Mouse (Mus musculus) cerebellum, adult (tissue): ENCODE results near the gene Tspan31.
"Not testable (repeated sequence)": the region's sequence is repeated elsewhere in the genome, so short reads cannot be mapped to it uniquely, and the experiment has no call there.

Experiments used
- ATAC-seq: cut with Nextera tagmentation; 2 replicates; pipeline ENCODE4 v1.9.2; 2017; ENCODE audit warnings: mild to moderate bottlenecking, moderate library complexity, mixed read lengths; ENCODE audit not compliant: insufficient number of reproducible peaks, low FRiP score, low TSS enrichment

Tspan31 gene

DNA sequence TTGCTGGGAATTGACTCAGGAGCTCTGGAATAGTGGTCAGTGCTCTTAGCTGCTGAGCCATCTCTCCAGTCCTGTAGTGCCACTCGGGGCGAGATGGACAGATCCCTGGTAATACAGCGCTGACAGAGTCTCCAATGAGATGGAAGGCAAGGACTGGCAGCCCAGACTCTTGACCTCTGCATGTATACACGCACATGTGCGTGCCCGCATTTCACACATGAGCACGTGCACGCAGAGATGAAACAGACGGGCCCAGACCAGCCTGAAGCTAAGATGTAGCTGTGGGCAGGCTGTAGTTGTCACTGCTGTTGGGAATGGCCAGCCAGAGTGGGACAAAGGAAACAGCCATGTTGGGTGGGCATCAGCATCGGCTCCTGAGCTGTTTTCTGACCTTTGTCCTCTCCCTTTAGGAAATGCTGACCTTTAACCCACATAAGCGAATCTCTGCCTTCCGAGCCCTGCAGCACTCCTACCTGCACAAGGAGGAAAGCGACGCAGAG lies 3.5 kb downstream of the Tspan31 start:
- no peak for ATAC-seq

DNA sequence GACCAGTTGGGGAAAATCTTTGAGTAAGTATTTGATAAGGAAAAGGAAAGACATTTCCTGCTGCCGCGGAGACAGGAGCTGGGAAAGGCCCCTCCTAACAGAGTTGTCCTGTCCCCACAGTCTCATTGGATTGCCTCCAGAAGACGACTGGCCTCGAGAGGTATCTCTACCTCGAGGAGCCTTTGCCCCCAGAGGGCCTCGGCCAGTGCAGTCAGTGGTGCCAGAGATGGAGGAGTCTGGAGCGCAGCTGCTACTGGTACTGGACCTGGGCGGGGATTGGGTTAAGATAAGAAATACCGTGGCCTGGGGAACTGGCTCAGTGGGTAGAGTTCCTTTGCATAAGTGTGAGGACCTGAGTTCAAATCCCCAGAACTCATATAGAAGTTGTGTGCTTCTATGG lies 4.1 kb downstream of the Tspan31 start:
- ATAC-seq = no peak

DNA sequence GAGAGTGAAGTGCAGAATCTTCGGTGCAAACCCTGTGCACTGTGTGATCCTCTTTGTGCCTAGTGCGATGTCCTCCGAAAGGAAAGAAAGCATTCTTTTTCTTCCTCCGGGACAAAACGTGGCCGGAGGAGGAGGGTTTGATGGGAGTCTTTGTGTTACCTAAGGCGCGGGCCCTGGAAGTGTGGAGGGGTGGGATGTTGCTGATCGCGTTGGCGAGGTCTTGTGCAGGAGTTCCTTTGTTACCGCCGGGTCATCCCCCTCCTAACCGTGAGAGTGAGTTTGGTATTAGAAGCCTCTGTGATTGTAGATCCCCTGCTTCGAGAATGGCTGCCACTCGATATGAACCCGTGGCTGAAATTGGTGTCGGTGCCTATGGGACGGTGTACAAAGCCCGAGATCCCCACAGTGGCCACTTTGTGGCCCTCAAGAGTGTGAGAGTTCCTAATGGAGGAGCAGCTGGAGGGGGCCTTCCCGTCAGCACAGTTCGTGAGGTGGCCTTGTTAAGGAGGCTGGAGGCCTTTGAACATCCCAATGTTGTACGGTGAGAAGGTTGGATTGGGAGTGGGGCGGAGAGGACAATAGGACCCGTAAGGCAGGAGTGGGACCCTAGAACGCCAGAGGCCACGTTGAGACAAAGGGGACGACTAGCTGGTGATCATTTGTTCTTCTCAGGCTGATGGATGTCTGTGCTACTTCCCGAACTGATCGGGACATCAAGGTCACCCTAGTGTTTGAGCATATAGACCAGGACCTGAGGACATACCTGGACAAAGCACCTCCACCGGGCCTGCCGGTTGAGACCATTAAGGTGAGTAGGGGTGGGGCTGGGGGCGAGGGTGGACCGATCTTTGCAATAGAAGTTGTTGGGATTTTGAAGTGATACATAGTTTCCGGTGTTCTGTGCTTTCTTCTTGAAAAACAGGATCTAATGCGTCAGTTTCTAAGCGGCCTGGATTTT lies 5.9 kb downstream of the Tspan31 start:
- ATAC-seq = no peak; the same call in 1 of the 2 replicates

GRCm38 (mm10) chr10:127063239-127063872 lies 6.7 kb downstream of the Tspan31 start, which contains the start of gene Cdk4:
Gene Cdk4 (plus strand): TSS chr10:127063534.
- peak; percentile 69 for ATAC-seq

DNA sequence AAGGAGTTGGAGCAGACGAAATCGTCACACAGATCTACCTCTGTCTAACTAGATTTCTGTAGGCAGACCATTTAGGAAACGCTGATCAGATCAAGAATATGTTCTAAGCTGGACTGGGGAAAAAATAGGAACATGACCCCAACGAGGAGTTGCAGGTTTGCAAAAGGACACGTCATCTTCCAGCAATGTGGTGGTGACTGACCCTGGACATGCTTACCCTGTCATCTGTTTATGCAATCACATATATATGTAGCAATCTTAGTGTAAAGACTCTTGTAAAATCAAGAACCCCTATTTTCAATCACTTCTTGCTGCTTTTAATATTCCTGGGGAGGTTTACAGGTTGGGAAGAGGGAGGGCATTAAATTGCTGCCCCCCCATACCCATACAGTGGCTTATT lies 7.6 kb downstream of the Tspan31 start:
- no peak for ATAC-seq

DNA sequence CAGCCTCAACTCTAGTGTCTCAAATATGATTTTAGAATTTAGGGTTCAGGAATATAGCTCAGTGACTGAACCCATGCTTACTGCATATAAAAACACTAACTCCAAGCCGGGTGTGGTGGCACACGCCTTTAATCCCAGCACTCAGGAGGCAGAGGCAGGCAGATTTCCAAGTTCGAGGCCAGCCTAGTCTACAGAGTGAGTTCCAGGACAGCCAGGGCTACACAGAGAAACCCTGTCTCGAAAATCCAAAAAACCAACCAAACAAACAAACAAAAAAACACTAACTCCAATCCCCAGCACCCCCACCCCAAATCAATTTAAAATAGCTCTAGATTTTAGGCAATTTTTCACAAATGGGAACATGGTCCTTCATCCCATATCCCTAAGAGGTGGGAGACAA lies 8.0 kb downstream of the Tspan31 start:
- ATAC-seq = not testable (repeated sequence)

DNA sequence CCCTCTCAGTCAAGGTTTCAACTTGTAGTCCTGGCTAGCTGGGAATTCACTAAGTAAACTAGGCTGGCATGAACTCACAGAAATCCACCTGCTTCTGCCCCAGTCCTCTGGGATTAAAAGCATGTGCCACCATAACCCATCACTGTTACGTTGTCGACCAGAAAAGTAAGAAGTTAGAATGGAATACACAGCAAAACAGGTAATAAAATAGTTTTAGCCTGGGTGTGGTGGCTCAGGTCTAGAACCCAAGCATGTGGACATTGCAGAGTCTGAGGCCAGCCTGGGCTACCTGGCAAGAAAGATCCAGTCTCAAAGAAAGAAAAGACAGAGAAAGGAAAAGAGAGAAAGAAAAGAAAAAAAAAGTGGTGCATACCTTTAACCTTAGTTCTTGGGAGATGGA lies 8.6 kb downstream of the Tspan31 start:
- no peak for ATAC-seq

GRCm38 (mm10) chr10:127061085-127061484 lies 9.0 kb downstream of the Tspan31 start:
- ATAC-seq = no peak

DNA sequence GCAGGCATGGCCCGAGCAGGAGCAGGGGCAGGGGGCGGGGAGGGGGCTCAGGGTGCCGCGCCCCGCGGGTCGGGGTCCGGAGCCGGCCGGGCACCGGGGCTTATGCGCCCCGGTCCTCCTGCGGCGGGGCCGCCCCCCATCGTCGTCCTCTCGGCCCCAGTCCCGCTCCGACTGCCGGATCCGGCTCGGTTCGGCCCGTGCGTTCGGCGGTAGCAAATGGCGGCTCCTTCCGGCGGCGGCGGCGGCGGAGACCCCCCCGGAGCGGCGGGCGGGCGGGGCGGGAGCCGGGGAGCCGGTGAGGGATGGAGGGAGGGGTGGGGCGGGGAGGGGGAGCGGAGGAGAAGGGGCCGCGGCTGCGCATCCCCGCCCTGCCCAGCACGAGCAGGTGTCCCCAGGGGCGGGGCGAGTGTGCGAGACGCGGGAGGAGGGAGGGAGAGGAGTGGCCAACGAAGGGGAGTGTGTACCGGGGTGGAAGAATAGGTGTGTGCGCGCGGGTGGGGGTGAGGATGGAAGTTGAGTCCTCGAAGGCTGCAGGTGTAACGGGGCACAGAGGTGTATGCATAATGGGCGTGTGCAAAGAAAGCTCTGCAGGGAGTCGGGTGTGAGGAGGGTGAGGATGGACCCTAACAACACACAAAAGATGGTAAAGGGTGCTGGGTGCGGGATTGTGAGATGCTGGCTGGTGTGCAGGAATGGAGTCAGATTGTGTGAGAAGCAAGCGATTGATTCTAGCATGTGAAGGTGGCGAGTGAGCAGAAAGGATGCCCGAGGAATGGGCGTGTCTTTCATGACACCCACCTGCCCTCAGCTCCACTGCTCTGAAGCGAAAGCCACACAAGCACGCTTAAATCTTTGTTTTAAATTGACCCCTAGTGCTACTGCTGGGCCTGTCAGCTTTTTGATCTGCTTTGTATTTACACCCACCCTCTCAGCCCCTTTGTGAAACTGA lies 9.8 kb downstream of the Tspan31 start, which contains the start of gene March9:
Gene March9, minus strand, starts transcription at position 217 of the 949 bp plus-strand sequence.
- ATAC-seq = 0 out of 2 replicates have a peak, but pooled peaks have one; percentile 8

- no peak for ATAC-seq
Observed at GRCm38 (mm10) chr10:127059174-127059967, 10.7 kb downstream of the Tspan31 start.

GRCm38 (mm10) chr10:127058708-127059107 lies 11.4 kb downstream of the Tspan31 start:
- no peak for ATAC-seq

GRCm38 (mm10) chr10:127058161-127058560 lies 11.9 kb downstream of the Tspan31 start:
- no peak; the same call in 1 of the 2 replicates for ATAC-seq

DNA sequence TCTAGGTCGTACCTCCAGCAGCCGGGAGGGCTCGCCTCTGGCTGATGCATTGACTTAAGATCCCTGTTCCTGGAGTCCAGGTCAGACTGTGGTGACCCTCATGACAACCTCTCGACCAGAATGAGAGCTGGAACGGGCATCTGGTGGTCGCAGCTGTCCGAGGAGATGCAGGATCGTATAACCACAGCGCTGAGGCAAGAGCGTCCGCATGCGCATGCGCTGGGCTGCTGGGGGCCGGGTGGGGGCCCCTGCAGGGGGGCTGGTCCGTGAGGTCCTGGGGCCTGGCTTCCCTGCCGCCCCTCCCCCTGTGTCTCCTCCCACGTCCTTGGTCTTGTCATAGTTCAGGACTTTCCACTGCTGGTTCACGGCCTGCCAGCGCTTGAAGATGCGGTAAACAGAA lies 13.6 kb downstream of the Tspan31 start:
- ATAC-seq = no peak

DNA sequence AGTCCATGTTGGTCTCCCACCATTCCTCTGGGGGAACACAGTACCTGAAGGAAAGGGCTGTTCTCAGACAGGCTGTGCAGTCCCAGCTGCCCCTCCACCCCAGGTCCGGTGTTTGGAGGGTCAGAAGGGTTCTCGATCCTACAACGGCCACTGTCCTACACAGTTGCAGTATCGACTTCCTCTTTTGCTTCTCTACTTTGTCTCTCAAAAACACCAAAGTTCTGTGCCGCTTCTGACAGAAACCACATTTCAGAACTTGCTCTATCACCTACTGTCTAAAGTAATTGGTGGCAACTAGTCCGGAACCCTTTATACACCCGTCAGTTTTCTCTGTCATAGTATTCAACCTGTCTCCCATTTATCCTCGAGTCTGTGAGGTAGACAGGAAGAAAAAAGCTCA lies 14.7 kb downstream of the Tspan31 start:
- no peak for ATAC-seq

DNA sequence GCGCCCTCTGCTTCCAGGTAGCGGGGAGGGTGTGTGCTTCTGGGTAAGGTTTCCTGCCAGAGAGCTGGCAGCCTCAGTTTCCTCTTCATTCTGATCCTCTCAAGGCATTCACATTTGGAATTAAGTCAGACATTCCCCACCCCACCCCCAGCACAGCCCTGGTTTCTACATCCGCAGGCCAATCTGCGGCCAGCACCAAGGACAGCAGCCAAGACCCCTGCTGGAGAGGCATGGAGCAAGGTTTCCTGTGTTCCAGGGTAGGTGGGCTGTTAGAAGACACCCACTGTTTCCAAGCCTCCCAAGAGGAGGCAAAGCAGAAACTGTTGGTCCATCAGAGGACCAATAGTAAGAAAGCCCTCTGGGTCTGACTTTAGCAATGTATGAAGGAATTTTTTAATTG lies 15.4 kb downstream of the Tspan31 start:
- ATAC-seq = no peak

DNA sequence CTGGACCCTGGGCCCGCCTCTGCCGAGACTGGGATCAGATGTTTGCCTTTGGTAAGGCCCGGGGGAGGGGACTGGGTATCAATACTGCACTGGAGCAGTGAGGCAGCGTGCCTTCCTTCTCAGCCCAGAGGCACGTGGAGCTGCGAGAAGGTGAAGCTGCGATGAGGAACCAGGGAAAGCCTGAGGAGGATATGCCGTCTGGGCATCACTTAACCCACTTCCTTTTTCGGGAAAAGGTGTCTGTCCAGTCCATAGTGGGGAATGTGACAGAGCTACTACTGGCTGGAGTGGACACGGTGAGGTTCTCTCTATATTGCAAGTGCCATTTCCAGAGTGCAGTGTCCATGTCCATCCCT lies 20.0 kb downstream of the Tspan31 start:
- no peak for ATAC-seq

- no peak for ATAC-seq
Observed at GRCm38 (mm10) chr10:127049395-127050118, 20.5 kb downstream of the Tspan31 start.

GRCm38 (mm10) chr10:127048608-127049394 lies 21.3 kb downstream of the Tspan31 start:
- no peak for ATAC-seq
